Mouse (Mus musculus): ENCODE data around the gene Trim10.
"Not testable (repeated sequence)": the region's sequence is repeated elsewhere in the genome, so short reads cannot be mapped to it uniquely, and the experiment has no call there.

Gene Trim10

DNA sequence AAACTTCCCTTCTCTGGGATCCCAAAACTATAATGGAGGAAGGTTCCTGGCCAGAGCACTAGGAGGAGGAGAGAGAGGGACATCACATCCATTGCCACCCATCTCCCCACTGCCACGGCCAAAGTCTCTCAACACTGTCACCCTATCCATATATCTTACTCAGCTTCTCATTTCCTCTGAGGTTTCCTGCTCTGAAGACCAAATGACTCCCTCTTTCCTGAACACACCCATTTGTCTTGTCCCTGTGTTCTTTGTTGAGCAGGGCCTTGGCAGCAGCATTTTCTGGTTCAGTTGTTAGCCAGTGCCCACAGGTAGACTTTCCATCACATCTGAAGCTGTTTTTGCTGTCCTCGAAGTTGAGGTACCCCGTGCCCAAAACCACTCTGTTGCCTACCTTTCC lies 11.2 kb upstream of the Trim10 start:
- DNase-seq (ENCODE audit: low spot score in 2 of 2) = no peak

DNA sequence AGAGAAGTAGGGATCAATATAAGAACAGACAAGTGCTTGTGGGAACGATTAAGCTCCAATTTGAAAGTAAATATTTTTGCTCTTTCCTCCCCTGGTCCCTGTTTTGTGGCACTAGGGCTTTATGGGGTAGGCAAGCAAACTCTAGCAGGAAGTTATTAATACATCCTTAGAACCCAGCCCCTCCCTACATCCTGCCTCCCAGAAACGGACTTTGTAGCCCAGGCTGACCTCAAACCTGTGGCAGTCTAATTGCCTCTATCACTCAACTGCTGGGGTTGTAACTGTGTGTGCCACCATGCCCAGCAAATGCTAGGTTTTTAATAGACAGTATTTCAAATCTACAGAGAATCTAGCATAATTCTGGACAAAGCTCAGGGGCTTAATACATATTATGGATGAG lies 7.7 kb upstream of the Trim10 start:
- DNase-seq (ENCODE audit: low spot score in 2 of 2) = no peak

GRCm38 (mm10) chr17:36866719-36867527 lies 2.5 kb upstream of the Trim10 start, which contains the start of gene Trim15:
Gene Trim15, minus strand, starts transcription at chr17:36867210.
- DNase-seq (ENCODE audit: low spot score in 2 of 2) = no peak

GRCm38 (mm10) chr17:36868836-36869235 lies 538 bp upstream of the Trim10 start:
- DNase-seq (ENCODE audit: low spot score in 2 of 2) = no peak

DNA sequence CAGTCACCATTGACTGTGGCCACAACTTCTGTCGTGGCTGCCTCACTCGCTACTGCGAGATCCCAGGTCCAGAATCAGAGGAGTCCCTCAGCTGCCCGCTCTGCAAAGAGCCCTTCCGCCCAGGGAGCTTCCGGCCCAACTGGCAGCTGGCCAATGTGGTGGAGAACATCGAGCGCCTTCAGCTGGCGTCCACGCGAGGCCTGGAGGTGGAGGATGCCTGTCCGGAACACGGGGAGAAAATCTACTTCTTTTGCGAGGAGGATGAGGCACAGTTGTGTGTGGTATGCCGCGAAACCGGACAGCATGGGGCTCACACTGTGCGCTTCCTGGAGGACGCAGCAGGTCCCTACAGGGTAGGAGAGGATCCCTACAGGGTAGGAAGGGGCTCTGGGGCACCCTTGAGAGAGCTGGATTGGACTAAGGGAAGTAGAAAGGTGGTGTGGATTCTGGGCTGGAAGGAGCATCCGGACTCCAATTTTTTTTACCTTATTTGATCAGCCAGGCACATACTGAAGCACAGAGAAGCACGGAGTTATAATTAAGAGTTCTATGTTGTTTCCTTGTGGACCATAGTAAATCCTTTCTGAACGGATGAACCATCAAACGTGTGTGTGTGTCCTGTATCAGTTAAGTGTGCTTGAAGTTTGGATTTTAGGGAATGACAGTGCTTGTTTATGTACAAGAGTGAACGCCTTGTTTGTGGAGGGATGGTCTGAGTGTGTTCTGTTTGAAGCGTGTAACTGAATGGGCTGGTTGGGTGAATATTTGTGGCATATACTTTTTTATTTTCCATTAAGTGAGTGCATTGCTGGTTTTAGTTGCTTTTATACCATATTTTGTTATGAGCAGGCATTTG lies 809 bp downstream of the Trim10 start:
- no peak for DNase-seq (ENCODE audit: low spot score in 2 of 2)

GRCm38 (mm10) chr17:36874636-36875035 lies 5.3 kb downstream of the Trim10 start:
- no peak for DNase-seq (ENCODE audit: low spot score in 2 of 2)

GRCm38 (mm10) chr17:36883350-36883749 lies 14.0 kb downstream of the Trim10 start:
- DNase-seq (ENCODE audit: low spot score in 2 of 2) = no peak

- DNase-seq (ENCODE audit: low spot score in 2 of 2) = no peak
Observed at GRCm38 (mm10) chr17:36885132-36885790, 15.9 kb downstream of the Trim10 start.

DNA sequence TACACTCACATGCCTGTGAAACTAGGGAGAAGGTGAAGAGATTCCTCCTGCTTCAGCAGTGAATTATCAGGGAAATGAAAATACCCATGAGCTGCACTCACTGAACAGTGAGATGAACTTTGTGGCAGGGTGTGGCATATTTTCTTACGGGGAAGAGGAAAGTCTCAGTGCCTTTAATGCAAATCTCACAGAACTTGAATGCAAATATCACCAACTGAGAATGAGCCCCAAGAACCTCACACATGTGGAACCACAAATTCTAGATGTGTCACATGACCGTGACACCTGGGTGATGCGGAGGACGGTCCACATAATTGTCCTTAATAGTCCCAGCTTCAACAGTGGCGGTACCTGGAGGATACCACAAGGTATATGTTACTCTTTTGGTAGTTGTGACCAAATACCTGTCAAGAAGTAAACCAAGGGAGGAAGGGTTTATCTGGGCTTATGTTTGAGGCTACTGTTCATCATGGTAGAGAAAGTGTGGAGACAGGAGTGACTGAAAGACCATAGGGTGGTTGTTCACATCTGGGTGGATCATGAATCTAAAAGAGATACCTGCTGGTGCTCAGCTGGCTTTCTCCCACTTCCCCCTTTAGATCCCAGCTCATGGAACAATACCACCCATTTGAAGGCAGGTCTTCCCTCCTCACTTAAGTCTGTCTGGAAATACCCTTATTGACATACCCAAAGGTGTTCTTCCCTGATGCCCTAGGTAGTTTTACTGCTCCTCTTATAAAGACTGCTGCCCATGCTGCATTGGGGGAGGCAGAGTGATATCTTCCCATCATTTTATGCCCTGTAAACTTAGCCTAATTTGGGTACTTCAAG lies 20.9 kb downstream of the Trim10 start, which contains the start of gene Trim40:
TSS of gene Trim40 (minus strand) at position 51 of the 831 bp plus-strand sequence.
- no peak for DNase-seq (ENCODE audit: low spot score in 2 of 2)

DNA sequence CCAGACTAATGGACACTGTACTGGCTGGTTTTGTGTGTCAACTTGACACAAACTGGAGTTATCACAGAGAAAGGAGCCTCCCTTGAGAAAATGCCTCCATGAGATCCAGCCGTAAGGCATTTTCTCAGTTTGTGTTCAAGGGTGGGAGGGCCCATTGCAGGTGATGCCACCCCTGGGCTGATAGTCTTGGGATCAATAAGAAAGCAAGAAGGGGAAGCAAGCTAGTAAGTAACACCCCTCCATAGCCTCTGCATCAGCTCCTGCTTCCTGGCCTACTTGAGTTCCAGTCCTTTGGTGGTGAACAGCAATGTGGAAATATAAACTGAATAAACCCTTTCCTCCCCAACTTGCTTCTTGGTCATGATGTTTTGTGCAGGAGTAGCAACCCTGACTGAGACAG lies 22.1 kb downstream of the Trim10 start:
- DNase-seq (ENCODE audit: low spot score in 2 of 2) = not testable (repeated sequence)

- DNase-seq (ENCODE audit: low spot score in 2 of 2) = peak in 1 of 2 experiments; percentile 27
Observed at GRCm38 (mm10) chr17:36892362-36892761, 23.0 kb downstream of the Trim10 start.

GRCm38 (mm10) chr17:36893387-36893786 lies 24.0 kb downstream of the Trim10 start:
- no peak for DNase-seq (ENCODE audit: low spot score in 2 of 2)

DNA sequence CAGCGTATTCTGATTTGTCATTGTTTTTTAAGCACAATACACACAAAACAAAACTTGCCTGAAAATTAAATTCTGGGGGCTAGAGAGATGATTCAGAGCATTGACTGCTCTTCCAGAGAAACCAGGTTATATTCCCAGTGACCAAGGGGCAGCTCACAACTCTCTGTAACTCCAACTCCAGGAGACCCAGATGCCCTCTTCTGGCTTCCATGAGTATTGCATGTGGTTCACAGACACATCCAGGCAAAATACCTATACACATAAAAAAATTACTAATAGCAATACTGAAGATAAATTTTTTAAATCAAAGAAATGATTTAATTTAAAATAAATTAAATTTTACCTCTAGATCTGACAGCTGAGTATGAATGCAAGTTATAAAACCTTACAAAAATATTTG lies 27.2 kb downstream of the Trim10 start:
- peak; percentile 18 to 21 for DNase-seq (ENCODE audit: low spot score in 2 of 2)

DNA sequence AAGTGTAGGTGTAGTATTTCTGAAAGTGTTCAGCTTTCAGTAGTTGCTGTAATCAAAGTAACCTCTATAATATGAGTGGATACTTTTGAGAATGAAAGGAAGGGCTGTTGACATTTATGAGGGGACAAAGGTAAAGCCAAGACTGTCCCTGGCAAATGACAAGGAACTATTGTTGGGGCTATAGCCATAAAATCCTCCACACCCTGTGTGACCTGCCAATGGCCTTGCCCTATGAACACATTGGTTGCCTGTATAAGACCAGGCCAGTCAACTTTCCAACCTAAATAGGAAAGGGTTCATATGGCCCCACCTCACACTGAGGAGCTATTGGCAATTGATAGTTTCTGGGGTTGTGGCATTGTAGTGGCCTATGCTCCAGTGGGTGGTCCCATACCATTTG lies 27.7 kb downstream of the Trim10 start:
- DNase-seq (ENCODE audit: low spot score in 2 of 2) = no peak

GRCm38 (mm10) chr17:36897552-36898205 lies 28.3 kb downstream of the Trim10 start, which contains the start of gene Trim31:
Gene Trim31, plus strand, starts transcription at chr17:36898118.
- no peak for DNase-seq (ENCODE audit: low spot score in 2 of 2)

DNA sequence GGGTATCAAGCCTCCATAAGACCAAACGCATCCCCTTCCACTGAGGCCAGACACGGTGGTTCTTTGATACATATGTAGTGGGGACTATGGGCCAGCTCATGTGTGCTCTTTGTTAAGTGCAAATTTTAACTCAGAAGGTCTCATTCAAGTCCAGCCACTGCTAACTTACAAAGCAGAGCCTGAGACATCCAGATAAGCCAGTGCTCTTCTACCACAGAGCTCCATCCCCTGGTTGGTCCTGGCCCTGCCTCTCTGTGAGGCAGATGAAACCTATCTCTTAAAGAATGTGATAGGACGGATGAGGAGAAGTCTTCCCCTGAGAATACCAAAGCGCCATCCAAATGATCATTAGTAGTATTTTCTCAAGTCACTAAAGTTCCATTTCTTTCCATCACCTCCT lies 30.0 kb downstream of the Trim10 start:
- no peak for DNase-seq (ENCODE audit: low spot score in 2 of 2)

DNA sequence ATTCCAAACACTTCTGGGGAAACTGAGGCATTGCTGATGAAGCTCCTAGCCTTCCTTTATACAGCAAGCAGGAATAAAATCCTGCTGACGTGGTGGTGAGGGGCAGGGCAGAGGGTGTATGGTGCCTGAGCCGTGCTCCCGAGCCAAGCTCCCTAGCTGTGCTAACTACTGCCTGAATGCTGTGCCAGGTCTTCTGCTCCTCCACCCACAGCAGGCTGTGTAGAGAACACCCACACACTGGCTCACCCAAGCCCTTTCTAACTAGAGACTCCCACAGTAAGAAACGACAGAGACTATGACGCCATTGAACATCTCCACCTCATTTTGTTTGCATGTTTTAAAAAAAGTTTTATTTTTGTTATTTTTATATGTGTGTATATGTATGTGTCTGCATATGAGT lies 30.6 kb downstream of the Trim10 start:
- DNase-seq (ENCODE audit: low spot score in 2 of 2) = no peak

DNA sequence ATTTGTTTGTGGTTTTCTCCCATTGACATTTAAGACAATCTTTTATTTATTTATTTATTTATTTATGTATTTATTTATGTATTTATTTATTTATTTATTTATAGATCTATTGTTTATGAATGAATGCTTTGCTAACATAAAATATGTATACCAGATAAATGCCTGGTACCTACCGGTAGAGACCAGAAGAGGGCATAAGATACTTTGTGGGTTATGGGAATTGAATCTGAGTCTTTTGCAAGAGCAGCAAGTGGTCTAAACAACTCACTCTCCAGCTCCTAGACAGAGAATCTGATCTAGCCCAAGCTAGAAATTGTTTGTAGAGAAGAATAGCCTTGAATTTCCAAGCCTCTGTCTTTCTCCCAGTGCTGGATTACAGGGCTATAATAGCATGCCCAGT lies 31.3 kb downstream of the Trim10 start:
- no peak for DNase-seq (ENCODE audit: low spot score in 2 of 2)

- no peak for DNase-seq (ENCODE audit: low spot score in 2 of 2)
Observed at GRCm38 (mm10) chr17:36903651-36904050, 34.3 kb downstream of the Trim10 start.

DNA sequence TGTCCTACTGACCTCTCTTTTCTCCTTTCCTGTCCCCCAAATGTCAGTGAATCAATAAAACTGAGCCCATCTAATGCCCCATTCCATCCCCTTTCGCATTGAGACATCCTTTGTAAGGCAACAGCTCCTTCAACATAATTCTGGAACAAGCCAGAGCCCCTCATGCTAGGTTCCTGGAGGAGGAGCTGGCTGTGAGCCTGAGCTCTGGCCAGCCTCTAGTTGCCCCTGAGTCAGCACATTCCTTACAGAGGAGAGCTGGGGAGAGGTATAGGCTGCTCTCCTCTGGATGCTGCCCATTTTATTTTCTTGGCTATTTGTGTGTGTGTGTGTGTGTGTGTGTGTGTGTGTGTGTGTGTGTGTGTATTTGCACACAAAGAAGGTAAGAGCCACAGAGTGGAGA lies 38.9 kb downstream of the Trim10 start:
- DNase-seq (ENCODE audit: low spot score in 2 of 2) = no peak

GRCm38 (mm10) chr17:36909802-36910201 lies 40.4 kb downstream of the Trim10 start:
- no peak for DNase-seq (ENCODE audit: low spot score in 2 of 2)

Data from urinary bladder, postnatal 36 days (tissue).